Mouse (Mus musculus) hindbrain, embryonic 11.5 days (tissue): Measurements from ENCODE around the gene Greb1. TPM values are rescaled to one million over a fixed set of nuclear protein-coding genes. Genes with fewer than 3 reads are reported as not detected.

Experiments used
- ATAC-seq: fragments of 200-750 bp; cut with Nextera tagmentation; 2 replicates; pipeline ENCODE4 v1.8.0; 2017; ENCODE audit warnings: mild to moderate bottlenecking, moderate TSS enrichment, moderate library complexity; ENCODE audit not compliant: low FRiP score
- DNase-seq: peaks from one replicate; pipeline ENCODE4 v3.0.0-alpha.2; 2015; ENCODE audit warnings: low spot score
- H3K27ac ChIP-seq: fragments of 300-500 bp; sonication (generic); 2 replicates; pipeline ENCODE4 v1.5.1; 2014; ENCODE audit warnings: mild to moderate bottlenecking, low read depth, low read length
- H3K27me3 ChIP-seq: fragments of 300-500 bp; sonication (generic); 2 replicates; pipeline ENCODE4 v1.6.1; 2014; ENCODE audit warnings: mild to moderate bottlenecking, low read length, moderate library complexity, mixed read lengths; ENCODE audit not compliant: control insufficient read depth, insufficient read depth
- H3K36me3 ChIP-seq: fragments of 300-500 bp; sonication (generic); 2 replicates; pipeline ENCODE4 v1.6.1; 2014; ENCODE audit warnings: mild to moderate bottlenecking, low read length, moderate library complexity, mixed read lengths; ENCODE audit not compliant: control insufficient read depth, insufficient read depth
- H3K4me1 ChIP-seq: fragments of 300-500 bp; sonication (generic); replicated peaks from 2 replicates; pipeline ENCODE4 v1.6.1; 2014; ENCODE audit warnings: low read length, mixed read lengths; ENCODE audit not compliant: control insufficient read depth, insufficient read depth
- H3K4me2 ChIP-seq: fragments of 300-500 bp; sonication (generic); replicated peaks from 2 replicates; pipeline ENCODE4 v1.6.1; 2014; ENCODE audit warnings: mild to moderate bottlenecking, low read depth, low read length
- H3K4me3 ChIP-seq: fragments of 300-500 bp; sonication (generic); 2 replicates; pipeline ENCODE4 v1.5.1; 2014; ENCODE audit warnings: low read depth, low read length
- H3K9ac ChIP-seq: fragments of 300-500 bp; sonication (generic); 2 replicates; pipeline ENCODE4 v1.6.1; 2014; ENCODE audit warnings: low read depth, low read length
- H3K9me3 ChIP-seq: fragments of 300-500 bp; sonication (generic); 2 replicates; pipeline ENCODE4 v1.6.1; 2016; ENCODE audit warnings: low read length; ENCODE audit not compliant: control insufficient read depth
- WGBS: fragments of 180-500 bp; shearing (Covaris S2); extraction: QIAGEN DNeasy Blood & Tissue Kit; methylation state at CpG from one replicate; pipeline ENCODE4 v1.1.7; 2014; 5-methylcytosine and 5-hydroxymethylcytosine counted together
- polyA plus RNA-seq: library from polyadenylated mRNA; unstranded; fragments of >200 nt; fragmentation: Nextera tagmentation; extraction: Ambion mirVana; gene quantifications from 2 replicates; pipeline ENCODE4 v1.2.1, GENCODE M21; 2014

Gene Greb1
- polyA plus RNA-seq, 1 experiment from 2014 or later: 11.2 TPM

- H3K27me3 ChIP-seq: no peaks in the 10 kb centered on the region
Measured at GRCm38 (mm10) chr12:16665022-16665421, 135.7 kb downstream of the Greb1 start.

DNA sequence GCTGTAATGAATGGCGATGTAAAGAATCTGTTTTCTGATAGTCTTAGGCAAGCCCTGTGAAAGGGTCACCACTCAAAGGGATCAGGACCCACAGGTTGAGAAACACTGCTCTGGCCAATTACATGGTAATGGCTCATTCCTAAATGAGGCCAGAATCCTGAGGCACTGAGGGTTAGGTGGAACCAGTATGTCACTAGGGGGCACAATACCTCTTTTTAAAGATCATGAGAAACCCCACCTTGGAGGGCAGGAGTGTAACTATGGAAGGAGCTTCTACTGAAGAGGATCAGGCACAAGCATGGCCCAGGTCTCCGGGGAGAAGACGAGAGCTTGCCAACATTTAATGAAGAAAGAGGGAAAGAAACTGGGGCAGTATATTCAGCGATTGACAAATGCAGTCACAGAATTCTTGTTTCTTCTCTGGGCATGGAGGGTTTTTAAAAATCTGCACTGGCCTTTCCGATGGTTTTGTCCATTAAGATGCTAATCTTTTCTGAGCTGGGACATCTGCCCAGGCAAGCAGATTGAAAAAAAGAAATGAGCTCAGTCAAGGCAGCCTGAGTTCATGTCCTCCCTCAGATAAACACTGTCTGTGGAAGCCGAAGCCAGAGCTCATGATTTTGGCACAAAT lies 137.6 kb downstream of the Greb1 start:
- WGBS: 75% methylated on average over 6 of the region's 6 CpGs

More at GRCm38 (mm10) chr12:16665022-16665421, 135.7 kb downstream of the Greb1 start:
- Histone ChIP-seq H3K36me3 (no peaks in the 10 kb centered on the region), H3K4me2 (no peak overlapping the region), H3K4me1 (no peaks in the 10 kb centered on the region), H3K9ac (no peak overlapping the region), H3K9me3 (no peaks in the 10 kb centered on the region), H3K27ac (no peak overlapping the region), H3K4me3 (no peak overlapping the region)
- DNase-seq: peak; percentile 44
- 5% methylated on average over 2 of the region's 2 CpGs for WGBS
- peak; percentile 48; the same call in 1 of the 2 replicates for ATAC-seq

DNA sequence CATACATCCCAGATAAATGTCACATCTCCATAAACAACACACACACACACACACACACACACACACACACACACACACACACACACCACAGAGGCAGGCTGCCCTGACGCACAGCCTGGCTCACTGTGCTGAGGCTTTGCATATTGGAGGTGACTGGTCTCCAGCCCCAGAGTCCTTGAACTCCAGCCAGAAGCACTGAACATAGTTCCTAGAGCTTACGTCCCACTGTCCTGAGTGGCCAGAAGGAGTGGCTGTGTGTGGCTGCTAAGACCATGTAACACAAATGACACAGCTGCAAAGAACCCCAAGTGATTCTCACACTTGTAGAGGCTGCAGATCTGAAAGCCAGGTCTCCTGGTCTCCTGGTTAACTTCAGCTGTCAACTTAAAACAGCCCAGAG lies 138.8 kb downstream of the Greb1 start:
- H3K36me3 ChIP-seq: no peaks in the 10 kb centered on the region
- H3K27ac ChIP-seq: no peak overlapping the region
- 91% methylated on average over 2 of the region's 2 CpGs for WGBS
- H3K4me1 ChIP-seq: no peaks in the 10 kb centered on the region
- H3K9me3 ChIP-seq: no peaks in the 10 kb centered on the region
- no peak overlapping the region for H3K4me2 ChIP-seq
- ATAC-seq (no peak), DNase-seq (no peak)
- no peak overlapping the region for H3K4me3 ChIP-seq
- H3K9ac ChIP-seq: no peak overlapping the region
- H3K27me3 ChIP-seq: no peaks in the 10 kb centered on the region

More for the DNA sequence above, 137.6 kb downstream of the Greb1 start:
- no peak for DNase-seq
- no peak for ATAC-seq
- Histone ChIP-seq H3K4me1 (no peaks in the 10 kb centered on the region), H3K4me2 (no peak overlapping the region), H3K36me3 (no peaks in the 10 kb centered on the region), H3K4me3 (no peak overlapping the region), H3K9ac (no peak overlapping the region), H3K27ac (no peak overlapping the region), H3K9me3 (no peaks in the 10 kb centered on the region), H3K27me3 (no peaks in the 10 kb centered on the region)

- H3K36me3 ChIP-seq: no peaks in the 10 kb centered on the region
- ATAC-seq (no peak), DNase-seq (no peak)
- H3K4me2 ChIP-seq: no peak overlapping the region
- H3K27me3 ChIP-seq: no peaks in the 10 kb centered on the region
- 89% methylated on average over 10 of the region's 10 CpGs for WGBS
- H3K4me3 ChIP-seq: no peak overlapping the region
- H3K9ac ChIP-seq: no peak overlapping the region
- H3K9me3 ChIP-seq: no peaks in the 10 kb centered on the region
- H3K27ac ChIP-seq: no peak overlapping the region
- H3K4me1 ChIP-seq: no peaks in the 10 kb centered on the region
Measured at GRCm38 (mm10) chr12:16661459-16661858, 139.2 kb downstream of the Greb1 start.

DNA sequence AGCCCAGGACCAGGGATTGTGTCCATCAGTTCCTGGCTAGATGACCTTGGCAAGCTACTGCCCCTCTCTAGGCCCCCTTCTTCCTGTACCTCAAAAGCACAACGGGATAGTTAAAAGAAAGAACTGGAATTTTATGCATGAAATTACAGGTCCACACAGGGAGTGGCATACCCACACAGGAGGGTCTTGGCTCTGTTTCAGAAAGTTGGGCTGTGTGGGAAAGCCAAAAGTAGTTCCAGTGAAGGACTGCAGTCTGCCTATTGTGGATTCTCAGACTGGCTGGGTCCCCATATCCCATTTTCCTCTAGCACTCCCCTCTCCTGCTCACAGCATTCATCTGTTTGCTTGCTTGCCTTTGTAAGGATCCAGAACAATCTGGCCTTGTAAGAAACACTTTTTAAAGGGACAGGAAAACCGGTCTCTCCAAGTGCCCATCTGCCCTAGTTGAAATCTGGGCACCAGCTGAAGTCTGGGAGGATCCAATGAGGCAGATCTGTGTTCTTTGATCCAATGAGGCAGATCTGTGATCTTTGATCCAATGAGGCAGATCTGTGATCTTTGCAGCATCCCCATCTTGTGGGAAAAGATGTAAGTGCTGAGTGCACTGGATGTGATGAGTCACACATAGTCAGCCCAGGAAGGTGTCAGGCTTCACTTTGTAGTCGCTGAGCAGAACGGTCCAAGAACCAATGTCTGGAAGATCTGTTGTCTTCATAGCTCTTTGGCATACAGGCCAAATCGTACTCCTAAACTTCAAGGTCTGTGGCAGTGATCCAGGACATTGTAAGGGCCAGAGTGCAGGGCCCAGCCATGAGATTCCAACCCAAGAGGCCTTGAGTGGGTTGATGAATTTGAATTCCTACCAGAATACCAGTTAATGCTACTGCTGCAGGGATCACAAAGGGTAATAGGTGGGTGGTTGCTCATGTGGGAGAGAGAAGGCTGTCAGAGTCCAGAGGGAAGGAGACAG lies 143.5 kb downstream of the Greb1 start:
- Histone ChIP-seq H3K27me3 (peaks cover 21% of the 10 kb centered on the region), H3K9ac (no peak overlapping the region), H3K4me2 (no peak overlapping the region), H3K36me3 (no peaks in the 10 kb centered on the region), H3K4me1 (no peaks in the 10 kb centered on the region), H3K4me3 (no peak overlapping the region), H3K9me3 (no peaks in the 10 kb centered on the region), H3K27ac (no peak overlapping the region)
- ATAC-seq: no peak
- 82% methylated on average over 5 of the region's 5 CpGs for WGBS
- DNase-seq: no peak

- ATAC-seq (no peak), DNase-seq (no peak)
- Histone ChIP-seq H3K9ac (no peak overlapping the region), H3K27me3 (peaks cover 21% of the 10 kb centered on the region), H3K36me3 (no peaks in the 10 kb centered on the region), H3K4me3 (no peak overlapping the region), H3K27ac (no peak overlapping the region), H3K9me3 (no peaks in the 10 kb centered on the region), H3K4me2 (no peak overlapping the region), H3K4me1 (no peaks in the 10 kb centered on the region)
- 76% methylated on average over 4 of the region's 4 CpGs for WGBS
Measured at GRCm38 (mm10) chr12:16655604-16656003, 145.1 kb downstream of the Greb1 start.

- Histone ChIP-seq H3K27me3 (peaks cover 21% of the 10 kb centered on the region), H3K27ac (no peak within 1 kb of the TSS), H3K36me3 (no peaks in the 10 kb centered on the region), H3K9ac (no peak within 1 kb of the TSS), H3K4me3 (peak within 1 kb of the TSS; percentile 10; the same call in 1 of the 2 replicates), H3K4me1 (no peaks in the 10 kb centered on the region), H3K4me2 (peak within 1 kb of the TSS; percentile 41), H3K9me3 (no peaks in the 10 kb centered on the region)
- DNase-seq (peak; percentile 71), ATAC-seq (peak; percentile 76)
- WGBS: 8% methylated on average over 57 of the region's 58 CpGs
Measured at GRCm38 (mm10) chr12:16653332-16654093, 147.2 kb downstream of the Greb1 start, which contains the start of gene Ntsr2. Ntsr2 (plus strand) TSS chr12:16653382.

DNA sequence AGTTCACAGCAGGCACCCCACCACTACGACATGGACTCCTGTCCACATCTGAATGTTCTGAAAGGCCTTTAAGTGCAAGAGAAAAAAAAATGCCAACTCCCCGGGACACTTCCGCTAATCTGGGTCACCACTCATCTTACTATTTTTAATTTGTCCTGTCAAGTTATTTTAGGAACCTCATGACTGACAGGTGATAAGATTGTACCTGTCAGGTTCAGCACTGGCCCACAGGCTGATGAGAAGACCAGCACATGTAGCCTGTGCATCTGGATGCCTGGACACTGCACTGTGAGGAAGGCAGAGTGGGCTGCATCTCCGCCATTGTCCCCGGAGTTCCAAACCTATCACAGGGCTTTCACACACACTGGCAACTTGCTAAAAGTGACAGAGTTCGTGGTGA lies 150.9 kb downstream of the Greb1 start:
- Histone ChIP-seq H3K4me1 (no peaks in the 10 kb centered on the region), H3K36me3 (no peaks in the 10 kb centered on the region), H3K9ac (no peak overlapping the region), H3K4me3 (no peak overlapping the region), H3K4me2 (no peak overlapping the region), H3K9me3 (no peaks in the 10 kb centered on the region), H3K27ac (no peak overlapping the region), H3K27me3 (peaks cover 20% of the 10 kb centered on the region)
- ATAC-seq (no peak), DNase-seq (no peak)
- 84% methylated on average over 6 of the region's 6 CpGs for WGBS
